Mouse (Mus musculus) layer of hippocampus, adult 6 months (tissue): Measurements from ENCODE around the gene Dlg3. TPM values are rescaled to one million over a fixed set of nuclear protein-coding genes. Genes with fewer than 3 reads are reported as not detected.

Source experiments
- long read RNA-seq, 2 experiments: library from polyadenylated mRNA; unstranded; transcript quantifications; one replicate each; pipeline ENCODE4 v2.0.0; 2019 to 2020
- polyA plus RNA-seq: library from polyadenylated mRNA; unstranded; fragments of <200 nt; fragmentation: Nextera tagmentation; gene quantifications from 2 replicates; pipeline ENCODE4 v1.2.3, GENCODE M21; 2021

Dlg3 gene
- 9.9 and 10.3 TPM in 2 replicates for polyA plus RNA-seq
- long read RNA-seq, experiment 1, partial matches to known transcripts = 1 of 23 reads
- long read RNA-seq, experiment 1, other reads (novel, unspliced or antisense) = 22 of 23 reads
- long read RNA-seq, experiment 2, partial matches to known transcripts = 0 of 12 reads
- long read RNA-seq, experiment 2, other reads (novel, unspliced or antisense) = 12 of 12 reads

DNA sequence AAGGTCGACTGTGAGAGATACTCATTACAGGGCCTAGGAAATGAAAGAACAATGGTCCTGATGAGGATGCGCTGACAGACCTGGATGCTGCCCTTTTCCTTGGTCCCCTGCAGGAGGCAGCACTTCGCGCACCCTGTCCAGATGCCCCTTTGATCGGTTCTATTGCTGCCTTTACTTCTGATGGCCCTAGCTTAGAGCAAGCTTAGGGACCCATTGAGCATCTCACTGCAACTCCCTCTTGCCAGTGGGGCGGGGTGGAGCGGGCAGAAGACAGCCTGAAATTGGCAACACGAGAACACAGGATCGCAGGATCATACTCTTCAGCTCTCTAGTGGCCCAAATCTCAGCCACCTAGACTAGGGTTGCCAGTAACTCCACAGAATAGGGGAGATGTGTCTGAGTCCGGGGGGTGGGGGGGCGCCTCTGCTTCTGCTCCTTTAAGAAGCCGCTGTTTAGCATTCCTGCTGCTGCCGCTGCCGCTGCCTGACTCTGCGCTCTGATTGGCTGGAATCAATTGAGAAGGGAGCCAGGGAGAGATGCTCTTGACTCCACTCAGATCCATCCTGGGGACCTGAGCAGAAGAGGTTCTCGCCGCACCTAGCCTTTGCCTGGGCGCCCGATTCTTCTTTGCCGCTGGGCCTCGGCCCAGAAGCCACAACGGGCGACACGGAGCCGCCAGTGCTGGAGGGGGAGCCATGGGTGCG, at the start of gene Dlg3:
Dlg3 (plus strand) TSS at position 542 of the 704 bp plus-strand sequence.

DNA sequence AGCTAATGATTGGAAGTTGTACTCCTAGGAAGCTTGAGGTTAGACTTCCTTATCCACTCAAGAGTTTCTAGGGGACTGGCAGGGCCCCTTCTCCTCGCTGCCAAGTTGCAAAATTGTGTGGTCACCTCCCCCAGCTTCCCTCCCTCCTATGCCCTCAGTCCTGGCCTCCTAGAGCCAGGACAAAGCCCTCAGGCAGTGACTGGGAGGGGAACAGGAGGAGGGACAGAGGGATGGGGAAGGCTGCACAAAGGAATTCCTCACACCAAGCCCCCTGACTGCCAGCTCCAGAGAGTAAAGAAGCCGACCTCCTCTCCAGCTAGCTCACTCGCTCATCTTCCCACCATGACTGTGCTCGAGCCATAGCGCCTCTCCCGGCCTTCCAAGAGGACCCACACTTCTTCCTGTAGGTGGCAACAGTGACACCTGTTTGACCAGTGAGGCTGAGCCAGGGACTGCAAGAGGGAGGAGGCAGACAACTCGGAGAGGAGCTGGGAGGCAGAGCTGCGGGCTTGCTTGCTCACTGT, 37.8 kb upstream of the Dlg3 start, which contains the start of gene Gdpd2:
Gdpd2 (plus strand) TSS at position 209 of the 524 bp plus-strand sequence.

Other genes with a start within 250 kb of the Dlg3 start
- gene Dgat2l6, start 242.9 kb upstream of the Dlg3 start, polyA plus RNA-seq = 0.04 TPM in 1 of 2 replicates, not detected in the other
- gene Awat1, start 195.5 kb upstream of the Dlg3 start, polyA plus RNA-seq = not detected in 2 replicates
- gene P2ry4, start 172.9 kb upstream of the Dlg3 start, polyA plus RNA-seq = not detected in 2 replicates
- gene Arr3, start 162.2 kb upstream of the Dlg3 start, polyA plus RNA-seq = 0.18 TPM in 1 of 2 replicates, not detected in the other
- 0.18 and 0.21 TPM in 2 replicates for gene Kif4, start 142.0 kb upstream of the Dlg3 start, polyA plus RNA-seq
- gene Pdzd11, start 141.2 kb upstream of the Dlg3 start, polyA plus RNA-seq = 84.5 and 94.6 TPM in 2 replicates
- gene Gdpd2, start 37.8 kb upstream of the Dlg3 start, polyA plus RNA-seq = 3.9 and 4.5 TPM in 2 replicates